25 mouse cellular contexts compared by ENCODE assay signal in the genomic region with DNA sequence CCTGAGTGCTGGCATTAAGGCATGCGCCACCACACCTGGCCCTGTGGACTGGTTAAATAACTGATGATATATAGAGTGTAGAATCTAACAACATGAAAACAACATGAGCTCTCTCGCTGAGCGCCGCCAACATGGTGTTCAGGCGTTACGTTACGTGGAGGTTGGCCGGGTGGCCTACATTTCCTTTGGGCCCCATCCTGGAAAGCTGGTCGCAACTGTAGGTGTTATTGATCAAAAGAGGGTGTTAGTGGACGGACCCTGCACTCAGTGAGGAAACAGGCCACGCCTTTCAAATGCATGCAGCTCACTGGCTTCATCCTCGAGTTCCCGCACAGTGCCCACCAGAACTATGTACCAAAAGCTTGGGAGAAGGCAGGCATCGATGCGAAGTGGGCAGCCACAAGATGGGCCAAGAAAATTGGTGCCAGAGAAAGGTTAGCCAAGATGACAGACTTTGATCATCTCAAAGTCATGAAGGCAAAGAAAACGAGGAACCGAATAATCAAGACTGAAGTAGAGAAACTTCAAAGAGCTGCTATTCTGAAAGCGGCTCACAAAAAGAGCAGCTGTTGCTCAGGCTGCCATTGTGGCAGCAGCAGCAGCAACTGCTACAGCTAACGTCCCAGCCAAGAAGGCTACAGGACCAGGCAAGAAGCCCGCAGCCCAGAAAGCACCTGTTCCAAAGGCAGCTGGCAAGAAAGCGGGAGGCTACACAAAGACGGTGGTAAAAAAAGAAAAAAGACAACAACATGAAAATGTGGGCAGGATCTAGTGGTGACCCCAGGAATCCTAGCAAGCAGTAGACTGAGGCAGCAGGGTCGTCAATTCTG. TPM values are rescaled to one million over a fixed set of nuclear protein-coding genes. Genes with fewer than 3 reads are reported as not detected.
A peak's percentile ranks its signal among the peaks of the same experiment; 100 is the strongest.
DNase-seq lines count a peak whose midpoint lies in the region; ATAC-seq and TF ChIP-seq lines count a peak whose summit lies in the region.
"Had no signal": no experiment of that assay in that cellular context is flagged by ENCODE, and none has a peak within 500 bp of the region (broad histone marks: within the 10 kb centered on the region; RNA-seq: fewer than 3 reads in every experiment).

No protein-coding gene starts in this region.

- TF ChIP-seq CTCF in brain, embryonic 14.5 days (IDR thresholded peaks at IDR 0.05; ENCODE audit: borderline replicate concordance, extremely low read depth, insufficient read depth, insufficient read length) = no peak

- no peak overlapping the region for H3K27ac ChIP-seq in limb, embryonic 14.5 days (replicated peaks; ENCODE audit: low read depth, low read length)
- H3K27ac ChIP-seq: forebrain, embryonic 13.5 days; heart, embryonic 15.5 days; stomach, postnatal 0 days had no signal

- no peak for TF ChIP-seq POLR2A in brain, embryonic 14.5 days (IDR thresholded peaks at IDR 0.05; ENCODE audit: borderline replicate concordance, extremely low read depth, insufficient read depth, insufficient read length, poor library complexity, severe bottlenecking)
- TF ChIP-seq POLR2A in limb, embryonic 14.5 days (IDR thresholded peaks at IDR 0.05; ENCODE audit: borderline replicate concordance, extremely low read depth, insufficient read depth, insufficient read length) = no peak

- H3K9ac ChIP-seq in limb, embryonic 14.5 days (ENCODE audit: low read depth, low read length, severe bottlenecking) = no peak overlapping the region
- H3K9ac ChIP-seq: forebrain, embryonic 13.5 days; heart, embryonic 15.5 days had no signal

- no peak overlapping the region for H3K4me2 ChIP-seq in limb, embryonic 14.5 days (replicated peaks; ENCODE audit: low read depth, low read length, severe bottlenecking)
- H3K4me2 ChIP-seq: forebrain, embryonic 13.5 days; heart, embryonic 15.5 days had no signal

- peaks cover 39% of the 10 kb centered on the region for H3K36me3 ChIP-seq in limb, embryonic 14.5 days (ENCODE audit: control insufficient read depth, insufficient read depth, low read length)

- peak; percentile 36; the same call in 1 of the 2 replicates for ATAC-seq in limb, embryonic 14.5 days (ENCODE audit: low FRiP score, low read depth)
- ATAC-seq: forebrain, embryonic 13.5 days had no signal

- H3K4me1 ChIP-seq in limb, embryonic 14.5 days (ENCODE audit: control insufficient read depth, insufficient read depth, low read length) = no peaks in the 10 kb centered on the region
- H3K4me1 ChIP-seq: forebrain, embryonic 13.5 days; heart, embryonic 15.5 days had no signal

- H3K4me3 ChIP-seq in limb, embryonic 14.5 days (replicated peaks; ENCODE audit: low read length) = no peak overlapping the region
- H3K4me3 ChIP-seq: erythroblast, embryonic 14.5 days; forebrain, embryonic 13.5 days; heart, embryonic 15.5 days had no signal

- peak; percentile 80 for DNase-seq in heart, adult 11 months
- no peak for DNase-seq in heart, adult 8-10 months (ENCODE audit: low spot score)
- peak; percentile 27 for DNase-seq in brain, embryonic 14.5 days (ENCODE audit: low read depth)
- DNase-seq in limb, embryonic 14.5 days (ENCODE audit: low spot score) = no peak
- DNase-seq in thymus, postnatal 14 days = peak; percentile 81
- DNase-seq in spleen, adult 18-20 months = no peak
- DNase-seq in lung, adult 18-20 months = no peak
- DNase-seq: adrenal gland, postnatal 25 days; cerebellum, adult 18-20 months; heart, adult 18-20 months; kidney, adult 11 months; liver; lung, postnatal 10 days; retina, postnatal 1 day had no signal

- peaks cover 1% of the 10 kb centered on the region; the same call in 1 of the 2 replicates for H3K9me3 ChIP-seq in limb, embryonic 14.5 days (ENCODE audit: control insufficient read depth, low read length)
- H3K9me3 ChIP-seq: heart, embryonic 15.5 days had no signal

- WGBS in limb, embryonic 14.5 days = 87% methylated on average over 23 of the region's 23 CpGs

- no peaks in the 10 kb centered on the region for H3K27me3 ChIP-seq in limb, embryonic 14.5 days (ENCODE audit: control insufficient read depth, insufficient read depth, low read length)
- H3K27me3 ChIP-seq: forebrain, embryonic 13.5 days; heart, embryonic 15.5 days had no signal

RNA-seq across cellular contexts. Expression of a gene that starts 9.1 kb away (rescaled TPM):
- total RNA-seq in heart, adult 8-10 months (2022) = 10 to 100 TPM; 17.9 to 25.0 (median 20.5) TPM
- 8.1 and 11.9 TPM in 2 replicates for polyA plus RNA-seq in brain, embryonic 14.5 days (2012; rRNA removed)
- polyA plus RNA-seq in limb, embryonic 14.5 days (2012; rRNA removed) = 17.2 and 18.2 TPM in 2 replicates
- polyA plus RNA-seq in limb, embryonic 14.5 days (2014; fragmentation: Nextera tagmentation; extraction: Ambion mirVana) = 7.7 and 9.4 TPM in 2 replicates

RNA-seq across cellular contexts. Expression of a gene that starts 24.1 kb away (rescaled TPM):
- total RNA-seq in heart, adult 8-10 months (2022) = not detected
- 0.03 and 0.15 TPM in 2 replicates for polyA plus RNA-seq in brain, embryonic 14.5 days (2012; rRNA removed)
- polyA plus RNA-seq in limb, embryonic 14.5 days (2012; rRNA removed) = 2.1 and 2.2 TPM in 2 replicates
- 3.4 and 4.9 TPM in 2 replicates for polyA plus RNA-seq in limb, embryonic 14.5 days (2014; fragmentation: Nextera tagmentation; extraction: Ambion mirVana)
- total RNA-seq: adrenal gland, postnatal 25 days; heart, adult 18-20 months; hematopoietic stem cell, adult 5-6 weeks; layer of hippocampus, postnatal 25 days; left cerebral cortex, postnatal 14 days had no signal
- polyA plus RNA-seq: erythroblast, embryonic 14.5 days; forebrain, embryonic 13.5 days; heart, embryonic 15.5 days; kidney, embryonic 16.5 days; liver, embryonic 16.5 days; midbrain, embryonic 16.5 days had no signal

RNA-seq across cellular contexts. Expression of a gene that starts 38.6 kb away (rescaled TPM):
- 1 to 10 TPM; 1.4 to 2.1 (median 1.6) TPM for total RNA-seq in heart, adult 8-10 months (2022)
- polyA plus RNA-seq in brain, embryonic 14.5 days (2012; rRNA removed) = not detected in 2 replicates
- 0.09 and 0.17 TPM in 2 replicates for polyA plus RNA-seq in limb, embryonic 14.5 days (2012; rRNA removed)
- 0.23 and 0.30 TPM in 2 replicates for polyA plus RNA-seq in limb, embryonic 14.5 days (2014; fragmentation: Nextera tagmentation; extraction: Ambion mirVana)
- total RNA-seq: adrenal gland, postnatal 25 days; hematopoietic stem cell, adult 5-6 weeks; layer of hippocampus, postnatal 25 days; left cerebral cortex, postnatal 14 days had no signal
- polyA plus RNA-seq: erythroblast, embryonic 14.5 days; forebrain, embryonic 13.5 days; midbrain, embryonic 16.5 days had no signal

RNA-seq across cellular contexts. Expression of a gene that starts 50.8 kb away (rescaled TPM):
- under 1 TPM in 1 of 4 experiments, not detected in 3; 0.27 TPM for total RNA-seq in heart, adult 8-10 months (2022)
- polyA plus RNA-seq in brain, embryonic 14.5 days (2012; rRNA removed) = not detected in 2 replicates
- polyA plus RNA-seq in limb, embryonic 14.5 days (2012; rRNA removed) = 0.11 and 0.18 TPM in 2 replicates
- polyA plus RNA-seq in limb, embryonic 14.5 days (2014; fragmentation: Nextera tagmentation; extraction: Ambion mirVana) = not detected in 2 replicates
- total RNA-seq: adrenal gland, postnatal 25 days; heart, adult 18-20 months; layer of hippocampus, postnatal 25 days; left cerebral cortex, postnatal 14 days had no signal
- polyA plus RNA-seq: erythroblast, embryonic 14.5 days; forebrain, embryonic 13.5 days; heart, embryonic 15.5 days; liver, embryonic 16.5 days; stomach, postnatal 0 days had no signal

RNA-seq across cellular contexts. Expression of a gene that starts 53.3 kb away (rescaled TPM):
- total RNA-seq in heart, adult 8-10 months (2022) = not detected
- polyA plus RNA-seq in brain, embryonic 14.5 days (2012; rRNA removed) = not detected in 2 replicates
- polyA plus RNA-seq in limb, embryonic 14.5 days (2012; rRNA removed) = 0.04 TPM in 1 of 2 replicates, not detected in the other
- not detected in 2 replicates for polyA plus RNA-seq in limb, embryonic 14.5 days (2014; fragmentation: Nextera tagmentation; extraction: Ambion mirVana)
- total RNA-seq: adrenal gland, postnatal 25 days; heart, adult 18-20 months; hematopoietic stem cell, adult 5-6 weeks; layer of hippocampus, postnatal 25 days; left cerebral cortex, postnatal 14 days; megakaryocyte, adult 5-6 weeks had no signal
- polyA plus RNA-seq: erythroblast, embryonic 14.5 days; forebrain, embryonic 13.5 days; heart, embryonic 15.5 days; kidney, embryonic 16.5 days; liver, embryonic 16.5 days; midbrain, embryonic 16.5 days; stomach, postnatal 0 days had no signal

Comparison
In these comparisons a context has a peak if more than half of its experiments do, and no peak if none do; other contexts are left out.
1. DNase-seq: peak in heart, adult 11 months (single experiment), brain, embryonic 14.5 days (single experiment) and thymus, postnatal 14 days (single experiment); none in heart, adult 8-10 months (single experiment), limb, embryonic 14.5 days (single experiment), spleen, adult 18-20 months (0 of 2) and lung, adult 18-20 months (0 of 2).